Mouse (Mus musculus) embryonic facial prominence, embryonic 11.5 days (tissue): ENCODE measurements around the gene Anapc15. TPM values are rescaled to one million over a fixed set of nuclear protein-coding genes. Genes with fewer than 3 reads are reported as not detected.
A peak's percentile ranks its signal among the peaks of the same experiment; 100 is the strongest.

Experiments used
- ATAC-seq: fragments of 200-750 bp; cut with Nextera tagmentation; replicated peaks from 2 replicates; pipeline ENCODE4 v1.8.0; 2017; ENCODE audit warnings: low read depth; ENCODE audit not compliant: insufficient number of reproducible peaks, low FRiP score, low TSS enrichment
- DNase-seq: peaks from one replicate; pipeline ENCODE4 v3.0.0-alpha.2; 2015; ENCODE audit warnings: low spot score
- H3K27ac ChIP-seq: fragments of 300-500 bp; sonication (generic); replicated peaks from 2 replicates; pipeline ENCODE4 v1.5.1; 2014; ENCODE audit warnings: mild to moderate bottlenecking, low read depth, low read length, control low read depth
- H3K27me3 ChIP-seq: fragments of 300-500 bp; sonication (generic); 2 replicates; pipeline ENCODE4 v1.6.1; 2014; ENCODE audit warnings: mild to moderate bottlenecking, low read length, moderate library complexity, mixed read lengths; ENCODE audit not compliant: control insufficient read depth, insufficient read depth
- H3K36me3 ChIP-seq: fragments of 300-500 bp; sonication (generic); replicated peaks from 2 replicates; pipeline ENCODE4 v1.6.1; 2014; ENCODE audit warnings: low read depth, mild to moderate bottlenecking, low read length, moderate library complexity, mixed read lengths; ENCODE audit not compliant: control insufficient read depth, insufficient read depth
- H3K4me1 ChIP-seq: fragments of 300-500 bp; sonication (generic); 2 replicates; pipeline ENCODE4 v1.6.1; 2014; ENCODE audit warnings: low read length, mixed read lengths; ENCODE audit not compliant: control insufficient read depth, insufficient read depth
- H3K4me2 ChIP-seq: fragments of 300-500 bp; sonication (generic); 2 replicates; pipeline ENCODE4 v1.6.1; 2014; ENCODE audit warnings: low read depth, mild to moderate bottlenecking, control low read depth, low read length, moderate library complexity
- H3K4me3 ChIP-seq: fragments of 300-500 bp; sonication (generic); 2 replicates; pipeline ENCODE4 v1.5.1; 2014; ENCODE audit warnings: low read depth, low read length, control low read depth
- H3K9ac ChIP-seq: fragments of 300-500 bp; sonication (generic); replicated peaks from 2 replicates; pipeline ENCODE4 v1.6.1; 2014; ENCODE audit warnings: mild to moderate bottlenecking, control low read depth, low read length
- H3K9me3 ChIP-seq: fragments of 300-500 bp; sonication (generic); replicated peaks from 2 replicates; pipeline ENCODE4 v1.6.1; 2016; ENCODE audit warnings: mild to moderate bottlenecking, low read length, inconsistent platforms, mixed read lengths; ENCODE audit not compliant: control insufficient read depth
- WGBS: fragments of 180-500 bp; shearing (Covaris S2); extraction: QIAGEN DNeasy Blood & Tissue Kit; methylation state at CpG from one replicate; pipeline ENCODE4 v1.1.7; 2014; 5-methylcytosine and 5-hydroxymethylcytosine counted together
- polyA plus RNA-seq: library from polyadenylated mRNA; unstranded; fragments of >200 nt; fragmentation: Nextera tagmentation; extraction: Ambion mirVana; gene quantifications from 2 replicates; pipeline ENCODE4 v1.2.1, GENCODE M21; 2014

The Anapc15 gene
- polyA plus RNA-seq, result 85.6 and 92.7 TPM in 2 replicates

DNA sequence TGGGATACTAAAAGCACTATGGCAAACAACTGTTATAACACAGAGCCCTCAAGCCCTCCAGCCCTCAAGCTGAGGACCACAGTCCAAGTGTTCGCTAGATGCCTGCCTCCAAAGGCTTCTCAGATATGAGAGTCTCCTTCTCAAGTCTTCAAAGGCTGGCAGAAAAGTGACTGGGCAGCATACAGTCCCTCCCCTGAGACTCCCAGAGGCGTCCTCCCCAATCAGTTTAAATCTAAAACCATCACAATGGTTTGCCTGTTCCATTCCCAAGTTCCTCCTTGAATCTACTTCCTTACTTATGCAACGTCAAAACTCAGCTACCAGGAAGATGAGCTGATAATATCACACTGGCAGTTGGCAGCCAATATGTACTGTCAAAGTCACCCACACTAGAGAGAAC, at the start of gene Anapc15:
Anapc15 (plus strand) TSS at position 301 of the 400 bp plus-strand sequence.
- no peaks in the 10 kb centered on the region for H3K4me1 ChIP-seq
- no peak within 1 kb of the TSS for H3K4me2 ChIP-seq
- H3K9ac ChIP-seq, result no peak within 1 kb of the TSS
- no peak within 1 kb of the TSS for H3K27ac ChIP-seq
- ATAC-seq (no peak), DNase-seq (no peak)
- no peaks in the 10 kb centered on the region for H3K36me3 ChIP-seq
- 67% methylated on average over 3 of the region's 3 CpGs for WGBS
- no peak within 1 kb of the TSS for H3K4me3 ChIP-seq
- no peaks in the 10 kb centered on the region for H3K27me3 ChIP-seq
- H3K9me3 ChIP-seq, result no peaks in the 10 kb centered on the region

DNA sequence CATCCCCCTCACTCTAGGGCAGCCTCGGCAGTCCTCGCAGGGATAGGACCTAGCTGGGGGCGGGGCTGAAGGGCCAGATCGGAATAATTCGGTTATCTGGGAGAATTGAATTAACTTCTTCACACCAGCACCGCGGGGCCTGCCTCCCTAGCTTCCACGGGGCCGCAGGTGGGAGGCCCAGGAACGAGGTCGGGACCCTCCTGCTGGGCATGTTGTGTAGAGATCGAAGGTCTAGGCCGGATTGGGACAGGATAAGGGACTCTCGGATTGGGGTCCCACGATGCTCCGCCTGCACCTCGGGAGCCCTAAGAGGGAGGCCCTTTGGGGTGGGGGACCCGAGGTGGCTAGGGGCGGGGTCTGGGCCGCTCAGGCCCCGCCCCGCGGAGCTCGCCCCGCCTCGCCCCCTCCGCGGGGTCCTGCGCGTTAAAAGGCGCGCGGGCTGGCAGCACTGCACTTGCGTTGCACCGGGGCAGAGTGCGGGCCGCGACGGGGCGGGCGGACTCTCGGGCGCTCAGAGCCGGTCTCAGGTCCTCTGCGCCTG, 45.6 kb upstream of the Anapc15 start, which contains the start of gene Phox2a:
Phox2a (plus strand) TSS at position 453 of the 541 bp plus-strand sequence.
- under 1% methylated on average over 29 of the region's 45 CpGs for WGBS
- H3K27ac ChIP-seq, result no peak within 1 kb of the TSS
- peak within 1 kb of the TSS; percentile 42 for H3K4me2 ChIP-seq
- DNase-seq (no peak), ATAC-seq (no peak)
- H3K9ac ChIP-seq, result 0 out of 2 replicates have a peak within 1 kb of the TSS, but pooled peaks have one; percentile 25
- no peaks in the 10 kb centered on the region for H3K36me3 ChIP-seq
- peaks cover 13% of the 10 kb centered on the region for H3K4me1 ChIP-seq
- peaks cover 57% of the 10 kb centered on the region for H3K27me3 ChIP-seq
- no peaks in the 10 kb centered on the region for H3K9me3 ChIP-seq
- peak within 1 kb of the TSS; percentile 19 for H3K4me3 ChIP-seq

DNA sequence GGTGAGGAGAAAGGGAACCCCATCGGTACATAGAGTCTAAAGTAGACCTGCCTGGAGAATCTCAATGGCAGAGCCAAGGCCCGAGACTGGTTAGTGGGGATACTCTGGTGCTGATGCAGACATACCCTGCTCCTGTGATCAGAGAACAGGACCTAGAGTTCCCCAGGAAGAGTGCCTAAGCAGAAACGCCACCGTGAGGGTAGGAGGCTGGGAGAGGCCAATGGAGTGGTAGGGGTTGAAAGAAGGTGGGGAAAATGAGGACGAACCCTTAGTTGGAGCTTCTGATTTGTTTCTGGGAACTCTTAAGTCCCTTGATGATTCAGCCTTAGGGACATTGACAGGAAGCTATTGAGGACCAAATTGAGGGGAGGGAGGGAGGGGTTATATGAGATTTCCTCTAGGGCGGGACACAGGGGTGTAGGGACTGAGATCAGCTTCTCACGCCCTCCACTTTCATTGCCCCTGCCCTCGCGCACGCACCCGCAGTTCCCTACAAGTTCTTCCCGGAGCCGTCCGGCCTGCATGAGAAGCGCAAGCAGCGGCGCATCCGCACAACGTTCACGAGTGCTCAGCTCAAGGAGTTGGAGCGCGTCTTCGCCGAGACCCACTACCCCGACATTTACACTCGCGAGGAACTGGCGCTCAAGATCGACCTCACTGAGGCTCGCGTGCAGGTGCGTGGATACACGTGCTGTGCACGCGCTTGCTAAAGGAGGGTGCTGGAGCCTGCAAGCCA, 43.1 kb upstream of the Anapc15 start:
- Histone ChIP-seq H3K4me1 (peaks cover 13% of the 10 kb centered on the region), H3K27me3 (peaks cover 57% of the 10 kb centered on the region), H3K4me3 (0 out of 2 replicates have a peak overlapping the region, but pooled peaks have one; percentile 12), H3K9ac (no peak overlapping the region), H3K36me3 (no peaks in the 10 kb centered on the region; the same call in none of the 2 replicates), H3K27ac (no peak overlapping the region), H3K4me2 (peak overlapping the region; percentile 34), H3K9me3 (no peaks in the 10 kb centered on the region)
- no peak for ATAC-seq
- 2% methylated on average over 35 of the region's 35 CpGs for WGBS
- DNase-seq, result peak; percentile 51

DNA sequence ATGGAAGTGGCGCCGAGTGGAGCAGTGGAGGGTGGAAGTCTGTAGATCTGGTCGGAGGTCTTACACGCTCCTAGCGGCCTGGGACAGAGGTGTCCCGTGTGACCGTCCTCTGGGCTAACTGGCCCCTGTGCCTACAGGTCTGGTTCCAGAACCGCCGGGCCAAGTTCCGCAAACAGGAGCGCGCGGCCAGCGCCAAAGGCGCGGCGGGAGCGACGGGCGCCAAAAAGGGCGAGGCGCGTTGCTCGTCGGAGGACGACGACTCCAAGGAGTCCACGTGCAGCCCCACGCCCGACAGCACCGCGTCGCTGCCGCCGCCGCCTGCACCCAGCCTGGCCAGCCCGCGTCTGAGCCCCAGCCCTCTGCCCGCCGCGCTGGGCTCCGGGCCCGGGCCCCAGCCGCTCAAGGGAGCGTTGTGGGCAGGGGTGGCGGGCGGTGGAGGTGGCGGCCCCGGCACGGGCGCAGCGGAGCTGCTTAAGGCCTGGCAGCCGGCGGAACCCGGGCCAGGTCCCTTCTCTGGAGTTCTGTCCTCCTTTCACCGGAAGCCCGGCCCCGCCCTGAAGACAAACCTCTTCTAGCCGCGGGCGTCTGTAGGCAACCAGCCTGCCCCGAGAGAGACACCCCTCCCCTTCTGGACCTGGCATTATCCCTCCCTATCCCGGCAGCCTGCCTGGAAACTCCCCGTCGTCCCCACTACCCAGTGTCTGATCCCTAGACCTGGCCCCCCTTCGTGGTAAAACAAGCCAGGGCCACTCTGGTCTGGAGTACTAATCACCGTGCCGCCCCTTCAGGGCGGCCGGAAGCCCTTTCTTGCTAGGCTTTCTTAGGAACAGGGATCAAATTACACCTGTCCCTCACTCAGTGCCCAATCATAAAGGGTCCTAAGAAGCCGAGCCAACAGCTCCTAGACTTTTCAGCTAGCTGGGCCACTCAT, 41.7 kb upstream of the Anapc15 start:
- peak overlapping the region; percentile 38 for H3K4me3 ChIP-seq
- peak overlapping the region; percentile 81 for H3K4me2 ChIP-seq
- no peak overlapping the region for H3K27ac ChIP-seq
- H3K36me3 ChIP-seq, result peaks cover 9% of the 10 kb centered on the region
- no peaks in the 10 kb centered on the region for H3K9me3 ChIP-seq
- peak overlapping the region; percentile 62 for H3K9ac ChIP-seq
- DNase-seq (peak; percentile 85), ATAC-seq (peak; percentile 85)
- peaks cover 52% of the 10 kb centered on the region for H3K27me3 ChIP-seq
- WGBS, result under 1% methylated on average over 56 of the region's 71 CpGs
- H3K4me1 ChIP-seq, result peaks cover 13% of the 10 kb centered on the region

DNA sequence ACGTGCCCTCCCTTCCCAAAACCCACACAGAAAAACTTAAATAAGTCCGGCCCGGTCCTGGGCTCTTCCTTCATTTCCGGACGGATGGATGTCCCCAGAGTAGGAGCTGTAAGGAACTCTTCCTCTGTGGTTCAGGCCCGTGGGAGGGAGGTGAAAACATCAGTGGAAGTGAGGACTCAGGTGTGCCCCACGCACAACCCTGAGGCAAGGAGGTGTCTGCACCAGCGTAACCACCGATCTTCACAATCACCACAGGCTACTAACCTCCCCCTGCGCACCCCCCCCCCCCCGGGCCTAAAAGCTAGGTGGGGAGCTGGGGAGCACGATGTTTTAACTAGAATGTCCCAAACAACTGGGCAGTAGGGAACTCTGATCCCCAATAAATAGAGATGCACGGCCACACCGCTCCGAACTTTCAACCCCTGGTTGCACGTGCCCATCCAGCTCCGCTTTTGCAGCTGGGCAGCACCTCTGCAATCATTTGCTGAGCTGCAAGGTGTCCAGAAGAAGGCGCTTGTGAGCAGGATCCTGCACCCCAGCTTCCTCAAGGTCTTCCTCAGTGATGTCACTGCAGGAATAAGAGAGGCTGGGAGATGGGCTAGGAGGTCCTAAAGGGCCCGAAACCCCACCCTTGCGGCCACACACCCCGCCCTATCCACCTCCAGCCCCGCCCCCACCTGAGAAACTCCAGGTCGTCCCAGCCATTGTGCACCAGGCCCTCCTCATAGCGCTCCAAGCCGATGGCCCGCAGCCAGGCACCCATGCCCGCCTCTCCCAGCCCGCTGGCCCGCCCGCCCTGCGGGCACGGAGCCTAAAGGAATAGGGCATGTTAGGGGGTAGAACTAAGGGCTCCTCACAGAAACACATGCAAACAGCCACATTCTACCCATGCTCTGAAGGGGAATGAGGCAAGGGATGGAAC, 40.4 kb upstream of the Anapc15 start:
- Histone ChIP-seq H3K9me3 (no peaks in the 10 kb centered on the region), H3K36me3 (peaks cover 12% of the 10 kb centered on the region), H3K27ac (no peak overlapping the region), H3K27me3 (peaks cover 40% of the 10 kb centered on the region), H3K4me3 (no peak overlapping the region), H3K9ac (no peak overlapping the region), H3K4me2 (no peak overlapping the region), H3K4me1 (peaks cover 13% of the 10 kb centered on the region)
- peak; percentile 58 for DNase-seq
- WGBS, result 28% methylated on average over 29 of the region's 32 CpGs
- no peak; the same call in 1 of the 2 replicates for ATAC-seq

DNA sequence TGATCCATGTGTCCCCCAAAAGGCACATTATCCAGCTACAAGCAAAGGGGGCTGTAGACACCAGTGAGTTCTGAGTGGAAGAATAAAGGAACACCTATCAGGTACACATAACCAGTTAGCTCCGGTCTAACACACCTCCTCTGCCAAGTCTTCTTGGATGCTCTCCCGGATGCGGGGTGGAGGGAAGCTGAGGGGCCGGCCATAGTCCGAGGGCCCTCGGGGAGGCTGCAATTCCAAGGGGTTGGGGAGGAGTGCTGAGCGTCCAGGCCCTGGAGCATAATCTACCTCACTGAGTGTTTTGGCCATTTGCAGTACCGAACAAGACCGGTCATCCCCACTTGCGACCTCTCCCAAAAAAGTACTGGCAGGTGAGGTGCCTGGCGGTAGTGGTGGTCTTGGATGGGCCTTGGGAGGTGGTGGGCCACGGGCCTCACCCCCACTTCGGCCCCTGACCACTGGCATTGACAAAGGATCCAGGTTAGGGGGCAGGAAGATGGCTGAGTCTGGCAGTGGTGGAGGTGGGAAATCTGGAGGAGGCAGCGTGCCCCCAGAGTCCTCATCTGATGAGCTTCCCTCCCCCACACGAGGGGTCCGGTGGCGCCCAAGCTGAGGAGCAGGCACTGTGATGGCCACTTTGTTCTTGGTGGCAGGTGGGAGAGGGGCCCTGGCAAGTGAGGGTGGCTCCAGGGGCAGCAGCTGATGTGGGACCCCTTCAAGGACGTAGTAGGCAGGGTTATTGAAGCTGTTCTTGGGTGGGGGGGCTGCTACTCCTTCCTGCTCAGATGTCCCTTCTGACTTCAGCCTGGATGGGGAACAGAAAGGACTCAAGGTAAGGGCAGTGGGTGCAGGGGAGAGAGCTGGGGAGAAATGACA, 39.5 kb upstream of the Anapc15 start:
- Histone ChIP-seq H3K27ac (no peak overlapping the region), H3K9me3 (no peaks in the 10 kb centered on the region), H3K36me3 (peaks cover 19% of the 10 kb centered on the region), H3K27me3 (peaks cover 31% of the 10 kb centered on the region), H3K9ac (no peak overlapping the region), H3K4me3 (no peak overlapping the region), H3K4me1 (peaks cover 13% of the 10 kb centered on the region), H3K4me2 (no peak overlapping the region)
- 87% methylated on average over 18 of the region's 18 CpGs for WGBS
- DNase-seq (no peak), ATAC-seq (no peak)
